Mouse (Mus musculus): ENCODE results near the gene Mtmr4. TPM values are rescaled to one million over a fixed set of nuclear protein-coding genes. Genes with fewer than 3 reads are reported as not detected.

The Mtmr4 gene
- 63.5 and 69.8 TPM in 2 replicates for polyA plus RNA-seq (2016; fragmentation: Nextera tagmentation; extraction: Ambion mirVana)

GRCm38 (mm10) chr11:87591526-87592353 lies at the start of gene Mtmr4:
Gene Mtmr4 (plus strand): TSS chr11:87592162.
- WGBS: under 1% methylated on average over 61 of the region's 61 CpGs
- Histone ChIP-seq H3K27me3 (ENCODE audit: low read depth, poor library complexity, severe bottlenecking) (no peaks in the 10 kb centered on the region), H3K4me1 (peaks cover 74% of the 10 kb centered on the region), H3K9me3 (replicated peaks) (no peaks in the 10 kb centered on the region), H3K36me3 (peaks cover 22% of the 10 kb centered on the region), H3K27ac (replicated peaks) (peak within 1 kb of the TSS; percentile 93), H3K4me3 (peak within 1 kb of the TSS; percentile 93)
- peak; percentile 100 for DNase-seq (ENCODE audit: low spot score)

DNA sequence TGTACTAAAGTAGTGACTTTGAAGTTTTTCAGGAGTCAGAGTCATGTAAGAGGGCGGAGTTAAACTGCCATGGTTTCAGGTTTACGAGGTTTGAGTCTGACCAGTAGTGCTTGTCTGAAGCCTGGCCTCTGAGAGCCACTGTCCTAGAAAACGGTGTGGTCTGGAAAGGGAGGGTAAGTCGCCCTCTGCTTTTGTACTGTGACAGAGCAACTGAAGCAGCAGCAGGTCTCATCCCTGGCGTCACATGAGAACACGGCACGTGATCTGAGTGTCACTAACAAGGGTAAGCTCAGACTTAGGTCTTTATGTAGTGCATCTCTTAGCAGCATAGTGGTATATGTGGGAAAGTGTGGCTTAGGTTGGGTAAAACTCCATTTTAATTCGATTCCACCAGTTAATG lies 49.7 kb upstream of the Mtmr4 start:
- H3K27ac ChIP-seq (replicated peaks): no peak overlapping the region
- 43% methylated on average over 8 of the region's 8 CpGs for WGBS
- no peak for DNase-seq (ENCODE audit: low spot score)

GRCm38 (mm10) chr11:87542906-87543305 lies 49.1 kb upstream of the Mtmr4 start:
- H3K27ac ChIP-seq (replicated peaks): no peak overlapping the region
- 74% methylated on average over 3 of the region's 3 CpGs for WGBS
- H3K27me3 ChIP-seq (ENCODE audit: low read depth, poor library complexity, severe bottlenecking): no peaks in the 10 kb centered on the region
- no peak for DNase-seq (ENCODE audit: low spot score)
- no peak overlapping the region for H3K4me3 ChIP-seq
- H3K4me1 ChIP-seq: no peaks in the 10 kb centered on the region
- H3K36me3 ChIP-seq: no peaks in the 10 kb centered on the region
- no peaks in the 10 kb centered on the region for H3K9me3 ChIP-seq (replicated peaks)

More for the DNA sequence above, 49.7 kb upstream of the Mtmr4 start:
- no peaks in the 10 kb centered on the region for H3K27me3 ChIP-seq (ENCODE audit: low read depth, poor library complexity, severe bottlenecking)
- H3K9me3 ChIP-seq (replicated peaks): no peaks in the 10 kb centered on the region
- no peaks in the 10 kb centered on the region for H3K4me1 ChIP-seq
- no peak overlapping the region for H3K4me3 ChIP-seq
- no peaks in the 10 kb centered on the region for H3K36me3 ChIP-seq

DNA sequence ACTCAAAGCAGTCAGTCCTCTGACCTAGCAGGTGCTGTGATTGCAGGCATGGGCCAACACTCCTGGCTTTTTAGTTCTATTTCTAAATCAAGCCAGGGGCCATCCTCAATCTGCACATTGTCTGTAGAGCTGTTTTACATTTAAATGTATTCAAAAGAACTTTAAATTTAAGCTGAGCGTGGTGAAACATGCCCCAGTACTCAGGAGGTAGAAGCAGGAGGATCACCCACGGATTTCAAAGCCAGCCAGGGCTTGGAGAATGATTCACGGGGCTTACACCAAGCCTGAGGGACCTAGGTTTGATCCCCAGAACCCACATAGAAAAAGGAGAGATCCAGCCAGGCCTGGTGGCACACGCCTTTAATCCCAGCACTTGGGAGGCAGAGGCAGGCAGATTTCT lies 38.6 kb upstream of the Mtmr4 start:
- Histone ChIP-seq H3K27me3 (ENCODE audit: low read depth, poor library complexity, severe bottlenecking) (no peaks in the 10 kb centered on the region), H3K4me1 (peaks cover 18% of the 10 kb centered on the region), H3K9me3 (replicated peaks) (no peaks in the 10 kb centered on the region), H3K36me3 (no peaks in the 10 kb centered on the region), H3K4me3 (no peak overlapping the region), H3K27ac (replicated peaks) (no peak overlapping the region)
- whole genome bisulfite sequencing: 80% methylated on average over 4 of the region's 4 CpGs
- no peak for DNase-seq (ENCODE audit: low spot score)

DNA sequence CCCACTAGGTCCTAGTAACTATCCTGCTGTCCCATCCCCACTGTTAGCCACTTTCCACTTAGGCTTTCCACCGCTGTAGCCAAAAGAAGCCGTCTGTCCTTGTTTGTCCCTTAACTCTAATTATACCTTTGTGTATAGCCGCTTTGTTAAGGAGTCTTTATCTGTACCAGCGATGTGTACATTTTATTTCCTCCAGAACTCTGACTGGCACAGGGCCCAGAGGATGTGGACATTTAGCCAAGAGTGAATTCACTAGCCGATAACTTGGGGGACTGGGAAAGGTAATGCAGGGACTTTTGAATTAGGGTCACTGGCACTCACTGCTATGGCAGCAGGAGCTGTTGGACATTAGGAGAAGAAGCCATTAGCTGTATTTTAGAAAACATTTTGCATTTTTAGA lies 37.6 kb upstream of the Mtmr4 start:
- Histone ChIP-seq H3K9me3 (replicated peaks) (no peaks in the 10 kb centered on the region), H3K27me3 (ENCODE audit: low read depth, poor library complexity, severe bottlenecking) (no peaks in the 10 kb centered on the region), H3K36me3 (no peaks in the 10 kb centered on the region), H3K27ac (replicated peaks) (no peak overlapping the region), H3K4me1 (peaks cover 18% of the 10 kb centered on the region), H3K4me3 (no peak overlapping the region)
- no peak for DNase-seq (ENCODE audit: low spot score)
- WGBS: 71% methylated on average over 5 of the region's 5 CpGs

- no peak overlapping the region for H3K4me3 ChIP-seq
- no peaks in the 10 kb centered on the region for H3K27me3 ChIP-seq (ENCODE audit: low read depth, poor library complexity, severe bottlenecking)
- no peak overlapping the region for H3K27ac ChIP-seq (replicated peaks)
- DNase-seq (ENCODE audit: low spot score): no peak
- no peaks in the 10 kb centered on the region for H3K9me3 ChIP-seq (replicated peaks)
- H3K36me3 ChIP-seq: no peaks in the 10 kb centered on the region
- 52% methylated on average over 2 of the region's 2 CpGs for WGBS
- H3K4me1 ChIP-seq: peaks cover 18% of the 10 kb centered on the region
Measured at GRCm38 (mm10) chr11:87555106-87555703, 36.8 kb upstream of the Mtmr4 start.

DNA sequence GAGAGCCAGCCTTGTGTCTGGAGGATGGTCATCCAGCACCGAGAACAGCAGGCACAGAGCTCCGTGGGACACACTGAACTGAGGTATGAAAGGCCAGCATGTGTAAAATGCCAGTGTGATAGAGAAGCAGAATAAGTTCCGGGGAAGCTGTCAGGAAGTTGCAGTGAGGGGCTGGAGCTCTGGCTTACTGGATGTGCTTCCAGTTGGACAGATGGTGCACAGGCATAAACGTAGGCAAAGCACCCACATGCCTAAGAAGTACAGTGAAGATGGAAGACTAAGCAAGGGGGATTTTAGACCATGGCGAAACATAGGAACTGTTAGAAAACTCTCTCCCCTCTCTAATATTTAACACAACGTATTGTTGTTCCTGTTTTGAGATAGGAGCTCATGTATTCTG lies 30.8 kb upstream of the Mtmr4 start:
- 83% methylated on average over 6 of the region's 6 CpGs for WGBS
- DNase-seq (ENCODE audit: low spot score): no peak
- H3K36me3 ChIP-seq: no peaks in the 10 kb centered on the region
- no peak overlapping the region for H3K27ac ChIP-seq (replicated peaks)
- no peak overlapping the region for H3K4me3 ChIP-seq
- H3K4me1 ChIP-seq: no peaks in the 10 kb centered on the region
- H3K27me3 ChIP-seq (ENCODE audit: low read depth, poor library complexity, severe bottlenecking): no peaks in the 10 kb centered on the region
- H3K9me3 ChIP-seq (replicated peaks): no peaks in the 10 kb centered on the region

GRCm38 (mm10) chr11:87566501-87566900 lies 25.5 kb upstream of the Mtmr4 start, which contains the start of gene Gm11492:
Gene Gm11492 (plus strand): TSS chr11:87566653.
- H3K4me3 ChIP-seq: no peak within 1 kb of the TSS

DNA sequence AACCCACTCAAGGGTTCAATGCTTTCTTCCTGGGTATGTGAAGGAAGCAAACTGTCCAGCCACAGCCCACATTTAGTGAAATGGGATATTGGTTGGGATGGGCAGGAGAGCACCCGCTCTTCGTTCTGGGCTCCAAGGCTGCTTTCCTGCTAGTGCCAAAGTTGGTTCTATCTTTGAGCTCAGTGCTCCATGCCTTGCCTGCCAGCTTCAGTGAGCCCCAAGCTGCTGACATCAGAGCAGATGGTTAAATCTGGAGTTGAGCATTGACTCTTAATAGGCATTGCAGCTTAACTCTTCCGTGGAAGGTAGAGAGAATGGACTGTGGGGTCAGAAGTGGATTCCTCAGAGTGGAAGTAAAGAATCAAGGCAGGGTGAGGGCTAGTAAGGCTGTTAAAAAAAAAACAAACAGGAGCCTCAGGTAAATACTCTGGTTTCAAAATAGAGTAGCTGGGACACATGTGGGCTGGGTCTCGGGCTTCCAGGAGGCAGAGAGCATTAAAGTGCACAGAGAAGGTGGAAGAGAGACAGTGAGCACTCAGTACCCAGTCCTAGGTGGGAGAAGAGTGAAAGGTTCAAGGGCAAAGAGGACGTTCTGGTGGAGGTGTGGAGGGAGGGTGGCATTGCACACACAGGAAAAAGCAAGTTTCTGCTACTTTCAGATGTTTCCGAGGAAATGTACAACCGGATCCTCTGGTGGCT lies 23.6 kb upstream of the Mtmr4 start, which contains the start of gene Sept4:
Gene Sept4, plus strand, starts transcription at position 649 of the 699 bp plus-strand sequence.
- Histone ChIP-seq H3K4me3 (no peak within 1 kb of the TSS), H3K36me3 (no peaks in the 10 kb centered on the region), H3K4me1 (peaks cover 16% of the 10 kb centered on the region; the same call in 1 of the 2 replicates), H3K27ac (replicated peaks) (no peak within 1 kb of the TSS), H3K9me3 (replicated peaks) (no peaks in the 10 kb centered on the region), H3K27me3 (ENCODE audit: low read depth, poor library complexity, severe bottlenecking) (no peaks in the 10 kb centered on the region)
- WGBS: 82% methylated on average over 7 of the region's 7 CpGs
- DNase-seq (ENCODE audit: low spot score): no peak

More at GRCm38 (mm10) chr11:87566501-87566900, 25.5 kb upstream of the Mtmr4 start, which contains the start of gene Gm11492:
- Histone ChIP-seq H3K27me3 (ENCODE audit: low read depth, poor library complexity, severe bottlenecking) (no peaks in the 10 kb centered on the region), H3K4me1 (0 out of 2 replicates have a peak, but pooled peaks cover 9% of the 10 kb centered on the region), H3K27ac (replicated peaks) (no peak within 1 kb of the TSS), H3K9me3 (replicated peaks) (no peaks in the 10 kb centered on the region), H3K36me3 (no peaks in the 10 kb centered on the region)
- WGBS: 84% methylated on average over 3 of the region's 3 CpGs
- DNase-seq (ENCODE audit: low spot score): no peak

GRCm38 (mm10) chr11:87570743-87571142 lies 21.2 kb upstream of the Mtmr4 start:
- DNase-seq (ENCODE audit: low spot score): no peak
- WGBS: 44% methylated on average over 5 of the region's 5 CpGs
- Histone ChIP-seq H3K27ac (replicated peaks) (no peak overlapping the region), H3K9me3 (replicated peaks) (no peaks in the 10 kb centered on the region), H3K4me3 (no peak overlapping the region), H3K27me3 (ENCODE audit: low read depth, poor library complexity, severe bottlenecking) (no peaks in the 10 kb centered on the region), H3K4me1 (peaks cover 28% of the 10 kb centered on the region), H3K36me3 (no peaks in the 10 kb centered on the region)

- DNase-seq (ENCODE audit: low spot score): no peak
- WGBS: 92% methylated on average over 1 of the region's 1 CpGs
- Histone ChIP-seq H3K4me3 (no peak overlapping the region), H3K9me3 (replicated peaks) (no peaks in the 10 kb centered on the region), H3K4me1 (peaks cover 28% of the 10 kb centered on the region), H3K36me3 (no peaks in the 10 kb centered on the region), H3K27me3 (ENCODE audit: low read depth, poor library complexity, severe bottlenecking) (no peaks in the 10 kb centered on the region), H3K27ac (replicated peaks) (no peak overlapping the region)
Measured at GRCm38 (mm10) chr11:87571361-87571950, 20.5 kb upstream of the Mtmr4 start.

DNA sequence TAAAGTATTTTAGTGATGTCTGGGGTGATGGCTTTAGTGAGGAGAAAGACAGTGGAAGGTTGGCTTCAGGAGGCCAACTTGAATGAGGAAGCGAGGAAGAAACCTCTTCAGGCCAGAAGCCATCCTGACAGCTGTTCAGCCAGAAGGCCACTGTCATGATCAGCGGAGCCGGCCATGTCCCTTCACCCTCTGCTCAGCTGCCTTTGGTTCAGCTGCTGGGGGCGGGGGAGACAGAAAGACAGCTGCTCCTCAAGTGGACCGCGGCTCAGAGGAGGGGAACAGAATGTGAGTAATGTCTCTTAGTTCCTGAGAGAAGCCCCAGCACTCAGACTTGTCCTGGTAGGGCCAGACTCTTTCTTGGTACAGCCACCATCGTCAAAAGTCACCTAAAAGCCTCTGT lies 18.2 kb upstream of the Mtmr4 start:
- no peak overlapping the region for H3K4me3 ChIP-seq
- DNase-seq (ENCODE audit: low spot score): no peak
- H3K9me3 ChIP-seq (replicated peaks): no peaks in the 10 kb centered on the region
- H3K27me3 ChIP-seq (ENCODE audit: low read depth, poor library complexity, severe bottlenecking): peaks cover 11% of the 10 kb centered on the region; the same call in 1 of the 2 replicates
- H3K27ac ChIP-seq (replicated peaks): no peak overlapping the region; the same call in 1 of the 2 replicates
- H3K4me1 ChIP-seq: peaks cover 50% of the 10 kb centered on the region
- H3K36me3 ChIP-seq: no peaks in the 10 kb centered on the region
- WGBS: 77% methylated on average over 7 of the region's 7 CpGs

All from midbrain, embryonic 10.5 days (tissue).